Mouse (Mus musculus): ENCODE data around the gene Atg2a. TPM values are rescaled to one million over a fixed set of nuclear protein-coding genes. Genes with fewer than 3 reads are reported as not detected.

The Atg2a gene
- total and polyA plus RNA-seq, 2 experiments from 2014 or later, result 5.6 to 24.5 TPM

- no peak overlapping the region for H3K9ac ChIP-seq (replicated peaks; ENCODE audit: low read depth, low read length)
Observed at GRCm38 (mm10) chr19:6268170-6268528, 26.7 kb downstream of the Atg2a start.

DNA sequence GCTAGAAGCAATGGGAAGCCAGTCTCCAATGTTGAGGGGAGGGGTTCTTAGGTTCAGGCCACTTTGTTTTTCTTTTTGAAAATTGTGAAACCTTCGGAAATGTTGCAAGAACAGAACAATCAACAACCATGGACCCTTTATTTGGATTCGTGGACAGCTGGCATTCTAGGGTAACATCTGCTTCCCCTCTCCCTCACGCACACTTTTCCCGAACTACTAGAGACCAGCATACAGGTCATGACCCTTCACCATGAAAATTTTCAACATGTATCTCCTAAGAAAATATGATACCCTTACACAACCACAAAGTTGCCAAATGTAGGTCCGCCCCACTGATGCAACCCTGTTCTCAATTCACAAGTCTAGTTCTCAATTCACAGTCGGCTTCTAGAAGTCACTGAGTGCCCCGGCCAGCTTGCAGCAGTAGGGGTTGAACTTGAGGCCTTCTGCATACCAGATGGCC, 27.2 kb downstream of the Atg2a start:
- H3K27ac ChIP-seq (ENCODE audit: low read depth), result no peak overlapping the region
- no peaks in the 10 kb centered on the region for H3K9me3 ChIP-seq (replicated peaks; ENCODE audit: control insufficient read depth, low read length)
- no peak overlapping the region for H3K4me3 ChIP-seq (ENCODE audit: low read depth, low read length)
- DNase-seq (ENCODE audit: low spot score) (no peak), ATAC-seq (ENCODE audit: insufficient read depth, low read depth) (no peak)
- peaks cover 5% of the 10 kb centered on the region; the same call in 1 of the 2 replicates for H3K27me3 ChIP-seq (ENCODE audit: control insufficient read depth, insufficient read depth, low read length)
- H3K9ac ChIP-seq (replicated peaks; ENCODE audit: low read depth, low read length), result no peak overlapping the region
- 81% methylated on average over 7 of the region's 7 CpGs for WGBS
- H3K4me1 ChIP-seq (ENCODE audit: control insufficient read depth, insufficient read depth), result peaks cover 7% of the 10 kb centered on the region; the same call in 1 of the 2 replicates
- H3K4me2 ChIP-seq (ENCODE audit: low read depth, low read length), result no peak overlapping the region
- no peaks in the 10 kb centered on the region for H3K36me3 ChIP-seq (replicated peaks; ENCODE audit: control insufficient read depth, insufficient read depth, low read length)
- TF ChIP-seq EP300 (IDR thresholded peaks at IDR 0.05; ENCODE audit: low read depth) (no peak), CTCF (IDR thresholded peaks at IDR 0.05; ENCODE audit: low read depth) (no peak)

More at GRCm38 (mm10) chr19:6268170-6268528, 26.7 kb downstream of the Atg2a start:
- Histone ChIP-seq H3K4me2 (ENCODE audit: low read depth, low read length) (no peak overlapping the region), H3K36me3 (replicated peaks; ENCODE audit: control insufficient read depth, insufficient read depth, low read length) (no peaks in the 10 kb centered on the region), H3K27ac (ENCODE audit: low read depth) (no peak overlapping the region), H3K9me3 (replicated peaks; ENCODE audit: control insufficient read depth, low read length) (no peaks in the 10 kb centered on the region), H3K4me1 (ENCODE audit: control insufficient read depth, insufficient read depth) (peaks cover 5% of the 10 kb centered on the region; the same call in 1 of the 2 replicates), H3K27me3 (ENCODE audit: control insufficient read depth, insufficient read depth, low read length) (peaks cover 5% of the 10 kb centered on the region; the same call in 1 of the 2 replicates), H3K4me3 (ENCODE audit: low read depth, low read length) (no peak overlapping the region)
- WGBS, result 15% methylated on average over 8 of the region's 8 CpGs
- ATAC-seq (ENCODE audit: insufficient read depth, low read depth), result peak; percentile 70
- peak; percentile 88 for DNase-seq (ENCODE audit: low spot score)
- no peak for TF ChIP-seq EP300 (IDR thresholded peaks at IDR 0.05; ENCODE audit: low read depth)
- peak; percentile 88 for TF ChIP-seq CTCF (IDR thresholded peaks at IDR 0.05; ENCODE audit: low read depth)

- no peak overlapping the region for H3K4me2 ChIP-seq (ENCODE audit: low read depth, low read length)
- DNase-seq (ENCODE audit: low spot score), result no peak
Observed at GRCm38 (mm10) chr19:6269798-6270475, 28.5 kb downstream of the Atg2a start.

DNA sequence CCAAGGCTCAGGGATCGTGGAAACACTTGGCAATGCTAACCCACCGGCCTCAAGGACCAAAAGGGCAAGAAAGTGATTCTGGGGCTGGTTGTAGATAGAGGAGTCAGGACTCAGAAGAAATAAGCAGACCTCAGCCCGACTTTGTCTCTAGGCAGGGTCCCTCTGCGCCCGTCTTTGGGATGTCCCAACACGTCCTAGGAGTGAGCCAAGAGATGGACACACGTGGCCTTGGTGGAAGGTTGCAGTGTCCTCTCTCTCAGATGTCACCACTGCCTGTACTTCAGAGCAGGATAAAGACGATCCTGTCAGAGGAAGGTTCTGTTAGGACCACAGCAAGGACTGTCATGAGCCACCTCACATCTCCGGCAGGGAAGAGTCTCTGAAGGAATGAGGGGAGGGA, 29.2 kb downstream of the Atg2a start:
- DNase-seq (ENCODE audit: low spot score) (no peak), ATAC-seq (ENCODE audit: insufficient read depth, low read depth) (no peak)
- Histone ChIP-seq H3K36me3 (replicated peaks; ENCODE audit: control insufficient read depth, insufficient read depth, low read length) (no peaks in the 10 kb centered on the region), H3K4me1 (ENCODE audit: control insufficient read depth, insufficient read depth) (peaks cover 13% of the 10 kb centered on the region; the same call in 1 of the 2 replicates), H3K9ac (replicated peaks; ENCODE audit: low read depth, low read length) (no peak overlapping the region), H3K4me2 (ENCODE audit: low read depth, low read length) (no peak overlapping the region), H3K27me3 (ENCODE audit: control insufficient read depth, insufficient read depth, low read length) (peaks cover 5% of the 10 kb centered on the region; the same call in 1 of the 2 replicates), H3K27ac (ENCODE audit: low read depth) (no peak overlapping the region), H3K4me3 (ENCODE audit: low read depth, low read length) (no peak overlapping the region), H3K9me3 (replicated peaks; ENCODE audit: control insufficient read depth, low read length) (no peaks in the 10 kb centered on the region)
- WGBS, result 61% methylated on average over 9 of the region's 9 CpGs
- TF ChIP-seq EP300 (IDR thresholded peaks at IDR 0.05; ENCODE audit: low read depth), result no peak

More at GRCm38 (mm10) chr19:6269798-6270475, 28.5 kb downstream of the Atg2a start:
- Histone ChIP-seq H3K27ac (ENCODE audit: low read depth) (no peak overlapping the region), H3K27me3 (ENCODE audit: control insufficient read depth, insufficient read depth, low read length) (peaks cover 5% of the 10 kb centered on the region; the same call in 1 of the 2 replicates), H3K4me3 (ENCODE audit: low read depth, low read length) (no peak overlapping the region), H3K36me3 (replicated peaks; ENCODE audit: control insufficient read depth, insufficient read depth, low read length) (no peaks in the 10 kb centered on the region), H3K9ac (replicated peaks; ENCODE audit: low read depth, low read length) (no peak overlapping the region), H3K9me3 (replicated peaks; ENCODE audit: control insufficient read depth, low read length) (no peaks in the 10 kb centered on the region), H3K4me1 (ENCODE audit: control insufficient read depth, insufficient read depth) (peaks cover 12% of the 10 kb centered on the region; the same call in 1 of the 2 replicates)
- TF ChIP-seq EP300 (IDR thresholded peaks at IDR 0.05; ENCODE audit: low read depth) (no peak), CTCF (IDR thresholded peaks at IDR 0.05; ENCODE audit: low read depth) (no peak)
- WGBS, result 89% methylated on average over 8 of the region's 8 CpGs
- no peak for ATAC-seq (ENCODE audit: insufficient read depth, low read depth)

DNA sequence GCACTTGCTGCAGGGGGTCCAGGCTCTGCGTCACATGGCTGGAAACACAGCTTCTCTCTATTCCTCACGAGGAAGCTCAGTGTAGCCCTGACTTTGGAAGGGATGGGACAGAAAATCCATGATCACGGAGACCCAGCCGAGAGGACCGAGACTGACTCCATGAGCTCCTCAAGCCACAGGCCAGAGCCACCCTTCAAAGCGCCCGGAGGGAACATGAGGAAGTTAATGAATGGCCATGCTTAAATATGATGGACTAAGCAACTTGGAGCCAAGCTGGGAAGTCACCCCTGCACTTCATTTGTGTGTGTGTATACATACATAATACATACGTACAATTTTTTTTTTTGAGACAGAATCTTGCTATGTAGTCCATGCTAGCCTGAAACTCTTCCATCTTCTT, 29.7 kb downstream of the Atg2a start:
- H3K36me3 ChIP-seq (replicated peaks; ENCODE audit: control insufficient read depth, insufficient read depth, low read length), result no peaks in the 10 kb centered on the region
- H3K9ac ChIP-seq (replicated peaks; ENCODE audit: low read depth, low read length), result no peak overlapping the region
- no peak overlapping the region for H3K4me3 ChIP-seq (ENCODE audit: low read depth, low read length)
- no peak for DNase-seq (ENCODE audit: low spot score)
- 59% methylated on average over 8 of the region's 8 CpGs for WGBS
- H3K4me1 ChIP-seq (ENCODE audit: control insufficient read depth, insufficient read depth), result peaks cover 19% of the 10 kb centered on the region; the same call in 1 of the 2 replicates
- no peak overlapping the region for H3K27ac ChIP-seq (ENCODE audit: low read depth)
- ATAC-seq (ENCODE audit: insufficient read depth, low read depth), result no peak
- H3K4me2 ChIP-seq (ENCODE audit: low read depth, low read length), result no peak overlapping the region
- peaks cover 5% of the 10 kb centered on the region; the same call in 1 of the 2 replicates for H3K27me3 ChIP-seq (ENCODE audit: control insufficient read depth, insufficient read depth, low read length)
- no peaks in the 10 kb centered on the region for H3K9me3 ChIP-seq (replicated peaks; ENCODE audit: control insufficient read depth, low read length)
- TF ChIP-seq EP300 (IDR thresholded peaks at IDR 0.05; ENCODE audit: low read depth) (no peak), CTCF (IDR thresholded peaks at IDR 0.05; ENCODE audit: low read depth) (no peak)

Measured in heart, postnatal 0 days (tissue).